Mouse (Mus musculus) midbrain, embryonic 16.5 days (tissue): ENCODE measurements around the gene Cenpp. TPM values are rescaled to one million over a fixed set of nuclear protein-coding genes. Genes with fewer than 3 reads are reported as not detected.

Experiments used
- ATAC-seq: fragments of 200-750 bp; cut with Nextera tagmentation; 2 replicates; pipeline ENCODE4 v1.8.0; 2017; ENCODE audit warnings: moderate TSS enrichment
- H3K27ac ChIP-seq: fragments of 300-500 bp; sonication (generic); 2 replicates; pipeline ENCODE4 v1.5.1; 2014; ENCODE audit warnings: mild to moderate bottlenecking, low read length, mixed read lengths
- H3K27me3 ChIP-seq: fragments of 300-500 bp; sonication (generic); 2 replicates; pipeline ENCODE4 v1.6.1; 2014; ENCODE audit warnings: low read depth, low read length, mixed read lengths; ENCODE audit not compliant: control insufficient read depth, insufficient read depth
- H3K36me3 ChIP-seq: fragments of 300-500 bp; sonication (generic); 2 replicates; pipeline ENCODE4 v1.6.1; 2014; ENCODE audit warnings: mild to moderate bottlenecking, low read length, moderate library complexity, mixed read lengths; ENCODE audit not compliant: control insufficient read depth, insufficient read depth
- H3K4me1 ChIP-seq: fragments of 300-500 bp; sonication (generic); 2 replicates; pipeline ENCODE4 v1.6.1; 2014; ENCODE audit warnings: mild to moderate bottlenecking, low read length, mixed read lengths; ENCODE audit not compliant: control insufficient read depth, insufficient read depth
- H3K4me2 ChIP-seq: fragments of 300-500 bp; sonication (generic); 2 replicates; pipeline ENCODE4 v1.6.1; 2014; ENCODE audit warnings: mild to moderate bottlenecking, low read length, mixed read lengths
- H3K4me3 ChIP-seq: fragments of 300-500 bp; sonication (generic); 2 replicates; pipeline ENCODE4 v1.5.1; 2014; ENCODE audit warnings: low read depth, mild to moderate bottlenecking, low read length, moderate library complexity, mixed read lengths
- H3K9ac ChIP-seq: fragments of 300-500 bp; sonication (generic); 2 replicates; pipeline ENCODE4 v1.6.1; 2014; ENCODE audit warnings: low read depth, low read length, mixed read lengths
- H3K9me3 ChIP-seq: fragments of 300-500 bp; sonication (generic); replicated peaks from 2 replicates; pipeline ENCODE4 v1.6.1; 2014; ENCODE audit warnings: mild to moderate bottlenecking, low read length, mixed read lengths; ENCODE audit not compliant: control insufficient read depth, poor library complexity, severe bottlenecking
- WGBS: fragments of 180-500 bp; shearing (Covaris S2); extraction: QIAGEN DNeasy Blood & Tissue Kit; methylation state at CpG from one replicate; pipeline ENCODE4 v1.1.7; 2014; 5-methylcytosine and 5-hydroxymethylcytosine counted together
- polyA plus RNA-seq: library from polyadenylated mRNA; unstranded; fragments of >200 nt; fragmentation: Nextera tagmentation; extraction: Ambion mirVana; gene quantifications from 2 replicates; pipeline ENCODE4 v1.2.1, GENCODE M21; 2015

Gene Cenpp
- polyA plus RNA-seq, 1 experiment from 2014 or later: 6.6 TPM

DNA sequence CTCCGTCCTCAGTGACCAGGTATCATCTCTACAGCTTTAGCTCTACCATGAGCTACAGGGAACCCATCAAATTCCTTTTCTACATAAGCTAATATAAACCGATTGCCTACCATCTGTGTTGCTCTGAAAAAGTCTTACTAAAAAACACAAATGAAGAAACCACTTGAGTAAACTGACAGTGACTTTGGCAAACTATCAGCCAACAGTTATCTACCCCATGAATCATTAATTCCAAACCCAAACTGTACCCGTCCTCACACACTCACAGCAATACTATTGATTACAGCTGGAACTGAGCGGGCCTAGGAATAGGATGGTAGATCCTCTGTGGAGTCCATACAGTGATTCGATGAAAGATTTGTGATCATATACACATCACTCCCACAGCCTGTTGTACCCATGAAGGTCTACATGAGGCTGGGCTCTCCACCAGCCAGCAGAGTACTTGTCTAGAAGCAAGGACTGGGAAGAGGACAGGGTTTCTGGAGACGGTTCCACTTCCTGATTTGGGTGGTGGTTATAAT lies 173.7 kb downstream of the Cenpp start:
- WGBS: 94% methylated on average over 6 of the region's 6 CpGs
- Histone ChIP-seq H3K4me3 (no peak overlapping the region), H3K27me3 (no peaks in the 10 kb centered on the region), H3K27ac (no peak overlapping the region), H3K4me1 (no peaks in the 10 kb centered on the region), H3K36me3 (no peaks in the 10 kb centered on the region), H3K9ac (no peak overlapping the region), H3K4me2 (no peak overlapping the region), H3K9me3 (no peaks in the 10 kb centered on the region)
- ATAC-seq: no peak

DNA sequence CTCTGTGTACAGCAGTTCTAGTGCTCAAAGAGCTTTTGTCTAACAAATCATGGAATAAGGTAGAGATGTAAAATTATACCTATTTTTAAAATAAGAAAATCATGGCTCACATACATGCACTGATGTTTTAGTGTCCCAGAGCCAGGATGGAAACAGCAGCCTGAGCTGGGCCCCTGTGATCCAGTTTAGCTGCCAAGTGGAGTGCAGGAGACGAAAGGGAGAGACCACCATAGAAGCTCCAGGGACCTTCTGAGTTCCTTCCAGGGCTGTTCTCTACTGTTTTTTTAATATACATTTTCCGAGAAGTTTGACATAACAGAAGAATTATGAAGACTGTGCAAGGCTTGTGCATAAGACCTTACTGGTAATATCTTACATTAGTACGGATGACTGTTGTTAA lies 174.7 kb downstream of the Cenpp start:
- Histone ChIP-seq H3K4me1 (no peaks in the 10 kb centered on the region), H3K36me3 (no peaks in the 10 kb centered on the region), H3K27ac (no peak overlapping the region), H3K4me2 (no peak overlapping the region), H3K9ac (no peak overlapping the region), H3K9me3 (no peaks in the 10 kb centered on the region), H3K27me3 (no peaks in the 10 kb centered on the region), H3K4me3 (no peak overlapping the region)
- no peak for ATAC-seq
- WGBS: 97% methylated on average over 3 of the region's 3 CpGs

DNA sequence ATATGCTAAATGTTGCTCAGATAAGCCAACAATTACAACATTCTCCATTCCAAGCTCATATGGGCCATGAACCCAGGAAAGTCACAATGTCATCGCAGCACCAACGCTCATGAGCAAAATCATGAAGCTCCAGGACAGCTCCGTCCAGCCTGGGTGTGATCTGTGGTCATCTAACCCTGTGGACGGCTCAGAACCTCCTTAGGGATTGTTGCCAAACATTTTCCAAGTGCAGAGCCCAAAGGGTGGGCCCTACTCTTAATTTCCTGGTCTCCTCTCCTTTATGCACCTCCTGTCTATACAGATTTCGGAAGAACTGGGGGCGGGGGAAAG lies 179.9 kb downstream of the Cenpp start:
- WGBS: 97% methylated on average over 6 of the region's 6 CpGs
- Histone ChIP-seq H3K9me3 (no peaks in the 10 kb centered on the region), H3K36me3 (no peaks in the 10 kb centered on the region), H3K27ac (no peak overlapping the region), H3K4me1 (no peaks in the 10 kb centered on the region), H3K4me2 (no peak overlapping the region), H3K4me3 (no peak overlapping the region), H3K9ac (no peak overlapping the region), H3K27me3 (no peaks in the 10 kb centered on the region)
- ATAC-seq: no peak

DNA sequence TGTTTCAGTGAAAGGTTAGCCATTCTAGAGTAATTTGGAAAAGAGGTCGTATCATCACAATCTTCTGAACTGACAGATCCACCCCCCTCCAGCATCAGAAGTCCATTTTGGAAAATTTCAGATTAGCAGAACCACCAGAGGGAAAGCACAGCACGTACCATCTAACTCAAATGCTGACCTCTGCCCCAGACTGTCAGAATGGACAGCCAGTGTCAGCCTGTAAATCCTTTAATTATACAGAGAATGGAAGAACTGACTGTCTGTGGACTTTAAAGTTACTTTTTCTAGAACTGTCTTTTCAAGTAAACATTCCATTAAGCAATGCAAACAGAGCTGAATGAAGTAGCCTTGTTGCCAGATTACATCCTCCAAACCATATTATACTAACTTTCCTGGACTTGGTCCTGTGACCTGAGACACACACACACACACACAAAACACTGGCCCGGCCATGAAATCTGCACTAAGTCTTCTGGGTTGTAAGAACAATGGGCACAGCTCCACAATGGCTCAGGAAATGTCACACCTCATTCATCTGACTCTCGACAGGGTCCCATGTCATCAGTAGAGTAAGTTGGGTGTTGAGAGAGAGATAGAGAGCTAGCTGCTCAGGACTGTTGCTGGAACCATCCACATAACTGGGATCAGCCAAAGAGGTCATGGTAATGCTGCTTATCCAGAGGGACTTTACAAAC lies 180.5 kb downstream of the Cenpp start:
- Histone ChIP-seq H3K9ac (no peak overlapping the region), H3K27me3 (no peaks in the 10 kb centered on the region), H3K4me2 (no peak overlapping the region), H3K36me3 (no peaks in the 10 kb centered on the region), H3K4me1 (no peaks in the 10 kb centered on the region), H3K4me3 (no peak overlapping the region), H3K9me3 (no peaks in the 10 kb centered on the region), H3K27ac (no peak overlapping the region)
- WGBS: 61% methylated on average over 4 of the region's 4 CpGs
- no peak for ATAC-seq

DNA sequence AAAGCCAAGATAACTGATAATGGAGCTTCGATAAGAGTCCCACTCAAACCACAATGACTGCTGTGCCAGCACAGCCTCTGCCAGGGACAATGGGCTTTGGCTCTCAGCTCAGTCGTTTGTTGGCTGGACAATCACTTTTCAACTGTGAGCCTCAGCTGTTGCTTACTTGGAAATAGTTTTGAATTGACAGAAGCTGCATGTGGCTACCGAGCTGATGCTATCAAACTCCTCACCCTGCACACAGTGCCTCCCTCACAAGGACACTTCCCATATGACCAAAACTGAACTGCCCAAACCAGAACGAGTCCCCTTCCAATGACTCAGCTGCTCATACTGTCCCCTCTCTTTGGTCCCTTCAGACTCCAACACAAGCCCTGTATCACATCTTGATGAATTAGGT lies 181.8 kb downstream of the Cenpp start:
- Histone ChIP-seq H3K27me3 (no peaks in the 10 kb centered on the region), H3K4me3 (no peak overlapping the region), H3K9ac (no peak overlapping the region), H3K27ac (no peak overlapping the region), H3K36me3 (no peaks in the 10 kb centered on the region), H3K4me2 (no peak overlapping the region), H3K9me3 (no peaks in the 10 kb centered on the region), H3K4me1 (no peaks in the 10 kb centered on the region)
- WGBS: 73% methylated on average over 4 of the region's 4 CpGs
- no peak for ATAC-seq

DNA sequence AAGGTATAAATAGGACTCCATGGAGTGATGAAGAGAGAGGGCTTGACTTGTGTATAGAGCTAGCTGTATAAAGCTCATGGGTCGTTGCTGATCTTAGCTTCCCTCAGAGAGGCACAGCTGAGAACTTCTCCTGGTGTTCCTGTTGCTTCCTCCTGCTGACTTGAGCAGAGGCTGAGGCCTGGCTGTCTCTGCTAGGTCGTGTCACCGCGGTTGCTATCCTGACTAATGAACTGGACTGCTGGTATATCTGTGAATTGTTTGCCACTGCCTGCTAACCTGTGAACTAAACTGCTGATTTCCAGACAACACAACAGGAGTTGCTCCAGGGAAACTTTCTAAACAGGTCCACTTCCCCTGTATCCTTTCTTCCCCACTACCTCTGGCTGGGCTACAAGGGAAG lies 182.3 kb downstream of the Cenpp start:
- Histone ChIP-seq H3K9ac (no peak overlapping the region), H3K9me3 (no peaks in the 10 kb centered on the region), H3K4me3 (no peak overlapping the region), H3K36me3 (no peaks in the 10 kb centered on the region; the same call in 1 of the 2 replicates), H3K27me3 (no peaks in the 10 kb centered on the region), H3K27ac (no peak overlapping the region), H3K4me2 (no peak overlapping the region), H3K4me1 (no peaks in the 10 kb centered on the region)
- no peak for ATAC-seq
- whole genome bisulfite sequencing: 84% methylated on average over 4 of the region's 4 CpGs

DNA sequence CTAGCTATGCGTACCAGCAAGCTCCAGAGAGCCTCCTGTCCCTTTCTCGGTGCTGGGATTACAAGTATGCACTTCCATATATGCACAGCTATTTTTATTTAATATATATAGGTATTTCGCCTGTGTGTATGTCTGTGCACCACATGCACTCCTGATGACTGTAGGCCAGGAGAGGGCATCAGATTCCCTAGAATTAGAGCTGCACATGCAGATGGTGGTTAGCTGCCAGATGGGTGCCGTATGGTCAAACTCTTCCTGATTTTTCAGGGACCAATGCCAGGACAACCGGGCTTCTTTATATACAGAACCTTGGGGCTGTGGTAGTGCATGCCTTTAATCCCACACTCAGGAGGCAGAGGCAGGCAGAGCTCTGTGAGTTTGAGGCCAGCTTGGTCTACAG lies 183.6 kb downstream of the Cenpp start:
- H3K4me2 ChIP-seq: no peak overlapping the region
- H3K4me1 ChIP-seq: no peaks in the 10 kb centered on the region
- H3K27ac ChIP-seq: no peak overlapping the region
- H3K9me3 ChIP-seq: no peaks in the 10 kb centered on the region
- peaks cover 6% of the 10 kb centered on the region; the same call in 1 of the 2 replicates for H3K36me3 ChIP-seq
- 93% methylated on average over 5 of the region's 5 CpGs for WGBS
- H3K27me3 ChIP-seq: no peaks in the 10 kb centered on the region
- H3K4me3 ChIP-seq: no peak overlapping the region
- no peak overlapping the region for H3K9ac ChIP-seq
- ATAC-seq: no peak

DNA sequence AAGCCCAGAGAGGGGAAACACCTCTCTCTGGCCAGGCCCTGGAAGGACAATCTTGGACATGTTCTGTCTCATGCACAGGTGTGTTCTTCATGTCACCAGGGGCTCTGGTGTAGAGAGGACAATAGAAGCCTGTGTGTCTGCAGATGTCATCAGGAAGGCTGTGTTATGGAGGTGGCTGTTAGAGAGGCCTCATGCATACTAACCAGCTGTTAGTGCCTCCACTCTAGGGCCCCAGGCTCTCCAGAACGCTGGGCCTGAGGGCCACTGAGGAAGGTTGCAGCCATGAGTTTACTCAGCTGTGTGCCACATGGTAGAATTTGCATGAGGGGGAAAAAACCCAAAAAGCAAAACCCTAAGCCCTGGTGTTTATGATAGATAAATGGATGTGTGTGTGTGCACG lies 185.0 kb downstream of the Cenpp start:
- 88% methylated on average over 2 of the region's 2 CpGs for WGBS
- H3K4me3 ChIP-seq: no peak overlapping the region
- ATAC-seq: no peak
- no peak overlapping the region for H3K27ac ChIP-seq
- no peak overlapping the region for H3K4me2 ChIP-seq
- H3K9me3 ChIP-seq: no peaks in the 10 kb centered on the region
- no peaks in the 10 kb centered on the region for H3K27me3 ChIP-seq
- no peak overlapping the region for H3K9ac ChIP-seq
- H3K36me3 ChIP-seq: peaks cover 10% of the 10 kb centered on the region; the same call in 1 of the 2 replicates
- H3K4me1 ChIP-seq: no peaks in the 10 kb centered on the region

DNA sequence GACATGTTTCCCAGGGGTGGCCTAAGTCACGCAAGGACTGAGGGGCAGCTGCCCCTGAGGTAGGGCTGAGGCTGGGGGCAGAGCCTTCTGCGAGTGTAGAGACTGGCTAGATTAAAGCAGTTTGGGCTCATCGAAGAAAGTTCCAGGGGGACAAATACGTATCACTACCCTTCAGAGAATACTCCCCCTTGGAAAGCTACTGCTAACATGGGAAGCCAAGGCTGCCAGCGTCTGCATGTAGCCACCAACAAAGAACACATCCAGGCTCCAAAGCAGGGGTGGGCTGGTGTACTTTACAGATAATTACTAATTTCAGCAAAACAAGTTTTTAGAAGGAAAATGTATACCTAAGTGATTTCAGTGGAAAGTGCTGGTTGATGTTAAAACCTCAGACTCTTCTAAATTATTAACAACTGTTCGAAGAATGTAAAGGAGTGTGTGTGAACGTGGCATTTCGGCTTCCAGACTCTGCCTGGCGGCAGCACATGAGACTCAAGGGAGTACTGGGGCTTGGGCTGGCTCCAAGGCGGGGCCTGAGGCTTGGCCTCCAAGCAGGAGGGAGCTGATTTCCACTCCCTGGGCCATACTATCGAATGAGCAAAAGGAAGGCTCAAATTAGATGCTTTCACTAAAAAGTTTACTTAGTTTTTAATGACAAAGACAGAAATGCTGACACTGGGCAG lies 186.1 kb downstream of the Cenpp start:
- no peaks in the 10 kb centered on the region for H3K27me3 ChIP-seq
- H3K36me3 ChIP-seq: peaks cover 18% of the 10 kb centered on the region
- WGBS: 79% methylated on average over 11 of the region's 11 CpGs
- H3K9me3 ChIP-seq: no peaks in the 10 kb centered on the region
- H3K4me2 ChIP-seq: no peak overlapping the region
- no peak overlapping the region for H3K27ac ChIP-seq
- no peak for ATAC-seq
- no peak overlapping the region for H3K4me3 ChIP-seq
- H3K9ac ChIP-seq: no peak overlapping the region
- no peaks in the 10 kb centered on the region for H3K4me1 ChIP-seq
